Mouse (Mus musculus) heart, embryonic 13.5 days (tissue): ENCODE results near the gene Pex3. TPM values are rescaled to one million over a fixed set of nuclear protein-coding genes. Genes with fewer than 3 reads are reported as not detected.

ENCODE experiments used
- ATAC-seq: fragments of 200-750 bp; cut with Nextera tagmentation; 2 replicates; pipeline ENCODE4 v1.8.0; 2017; ENCODE audit warnings: moderate TSS enrichment; ENCODE audit not compliant: insufficient number of reproducible peaks, low FRiP score, low TSS enrichment; ENCODE audit errors: extremely low read depth
- H3K27ac ChIP-seq: fragments of 300-500 bp; sonication (generic); replicated peaks from 2 replicates; pipeline ENCODE4 v1.5.1; 2015; ENCODE audit warnings: moderate library complexity, mild to moderate bottlenecking, inconsistent platforms
- H3K27me3 ChIP-seq: fragments of 300-500 bp; sonication (generic); replicated peaks from 2 replicates; pipeline ENCODE4 v1.6.1; 2015; ENCODE audit warnings: mild to moderate bottlenecking, inconsistent platforms
- H3K36me3 ChIP-seq: fragments of 300-500 bp; sonication (generic); 2 replicates; pipeline ENCODE4 v1.6.1; 2015; ENCODE audit warnings: mild to moderate bottlenecking, inconsistent platforms
- H3K4me1 ChIP-seq: fragments of 300-500 bp; sonication (generic); 2 replicates; pipeline ENCODE4 v1.6.1; 2015; ENCODE audit warnings: inconsistent platforms
- H3K4me2 ChIP-seq: fragments of 300-500 bp; sonication (generic); 2 replicates; pipeline ENCODE4 v1.6.1; 2015; ENCODE audit warnings: inconsistent platforms, mild to moderate bottlenecking, moderate library complexity
- H3K4me3 ChIP-seq: fragments of 300-500 bp; sonication (generic); 2 replicates; pipeline ENCODE4 v1.5.1; 2015; ENCODE audit warnings: moderate library complexity, mild to moderate bottlenecking, inconsistent platforms
- H3K9ac ChIP-seq: fragments of 300-500 bp; sonication (generic); 2 replicates; pipeline ENCODE4 v1.6.1; 2015; ENCODE audit warnings: inconsistent platforms, mild to moderate bottlenecking, moderate library complexity
- H3K9me3 ChIP-seq: fragments of 300-500 bp; sonication (generic); 2 replicates; pipeline ENCODE4 v1.6.1; 2016; ENCODE audit warnings: inconsistent platforms
- WGBS: fragments of 180-500 bp; shearing (Covaris S2); methylation state at CpG from one replicate; pipeline ENCODE4 v1.1.7; 2015; ENCODE audit warnings: mixed read lengths; 5-methylcytosine and 5-hydroxymethylcytosine counted together
- polyA plus RNA-seq: library from polyadenylated mRNA; unstranded; fragments of >200 nt; fragmentation: Nextera tagmentation; extraction: Ambion mirVana; gene quantifications from 2 replicates; pipeline ENCODE4 v1.2.1, GENCODE M21; 2015

Pex3 gene
- polyA plus RNA-seq, 1 experiment from 2014 or later: 15.6 TPM

DNA sequence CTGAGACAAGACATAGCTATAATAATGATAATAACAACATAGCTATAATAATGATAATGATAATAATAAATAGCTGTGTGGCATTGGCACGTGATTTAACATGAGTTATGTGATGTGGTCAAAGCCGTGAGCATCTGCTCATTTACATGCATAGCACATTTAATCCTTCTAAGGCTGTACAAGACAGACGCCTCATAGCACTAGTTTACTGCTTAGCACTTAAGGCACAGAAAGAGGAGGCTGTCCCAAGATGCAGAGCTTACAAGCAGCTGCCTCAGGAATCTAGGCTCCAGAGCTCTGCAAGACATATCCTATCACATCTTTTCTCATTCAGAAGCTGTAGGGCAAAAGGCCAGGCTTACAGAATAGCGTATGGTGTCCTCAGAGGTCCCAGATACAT is 67.0 kb downstream of the Pex3 start:
- H3K4me2 ChIP-seq: no peak overlapping the region
- peaks cover 13% of the 10 kb centered on the region; the same call in 1 of the 2 replicates for H3K4me1 ChIP-seq
- no peak overlapping the region for H3K4me3 ChIP-seq
- H3K36me3 ChIP-seq: no peaks in the 10 kb centered on the region
- no peaks in the 10 kb centered on the region for H3K27me3 ChIP-seq
- no peak overlapping the region for H3K27ac ChIP-seq
- H3K9me3 ChIP-seq: no peaks in the 10 kb centered on the region
- ATAC-seq: no peak
- H3K9ac ChIP-seq: peak overlapping the region; percentile 12; the same call in 1 of the 2 replicates
- WGBS: 68% methylated on average over 4 of the region's 4 CpGs

DNA sequence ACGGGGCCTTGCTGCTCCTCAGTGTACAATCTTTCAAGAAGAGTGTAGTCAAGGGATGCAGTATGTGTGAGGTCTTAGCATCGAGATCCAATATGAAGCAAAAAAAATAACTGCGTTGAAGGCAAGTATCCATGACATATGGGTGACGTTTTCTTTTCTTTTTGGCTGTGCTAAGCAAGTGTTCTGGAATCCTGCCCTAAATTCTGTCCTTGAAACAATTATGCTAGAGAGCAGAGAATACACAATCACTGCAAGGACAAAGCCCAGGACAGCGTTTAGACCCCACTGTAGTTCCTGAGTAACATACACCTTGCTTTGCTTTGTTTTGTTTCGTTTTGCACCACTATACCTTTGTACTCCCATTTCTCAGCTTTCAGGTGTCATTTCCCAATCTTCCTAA is 73.6 kb downstream of the Pex3 start:
- no peak overlapping the region for H3K27ac ChIP-seq
- no peak overlapping the region for H3K9ac ChIP-seq
- ATAC-seq: no peak
- H3K36me3 ChIP-seq: no peaks in the 10 kb centered on the region
- H3K9me3 ChIP-seq: no peaks in the 10 kb centered on the region
- H3K27me3 ChIP-seq: peaks cover 21% of the 10 kb centered on the region
- H3K4me2 ChIP-seq: no peak overlapping the region
- H3K4me3 ChIP-seq: no peak overlapping the region
- H3K4me1 ChIP-seq: peaks cover 10% of the 10 kb centered on the region
- WGBS: 72% methylated on average over 6 of the region's 6 CpGs

DNA sequence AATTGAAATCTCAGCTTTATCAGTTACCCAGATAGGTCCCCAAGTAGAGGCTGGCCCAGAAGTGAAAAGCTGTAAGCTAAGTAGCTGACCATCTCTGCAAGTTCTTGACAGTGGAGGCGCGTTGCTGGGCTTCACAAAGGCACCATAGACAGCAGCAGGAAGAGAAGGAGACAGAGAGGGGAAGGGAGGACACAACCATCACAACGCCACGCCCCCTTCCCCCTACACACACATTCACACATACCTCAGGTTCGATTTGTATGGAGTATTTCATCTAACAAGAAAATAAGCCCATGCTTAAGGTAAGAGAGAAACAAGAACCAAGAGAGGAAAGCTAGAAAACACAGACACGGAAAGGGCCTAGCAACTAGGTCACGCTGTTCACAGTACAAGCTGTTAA is 77.8 kb downstream of the Pex3 start:
- ATAC-seq: no peak
- 28% methylated on average over 7 of the region's 7 CpGs for WGBS
- H3K27ac ChIP-seq: no peak overlapping the region
- H3K4me1 ChIP-seq: peaks cover 10% of the 10 kb centered on the region
- no peaks in the 10 kb centered on the region for H3K36me3 ChIP-seq
- H3K9ac ChIP-seq: no peak overlapping the region
- peaks cover 42% of the 10 kb centered on the region for H3K27me3 ChIP-seq
- peak overlapping the region; percentile 98 for H3K4me2 ChIP-seq
- H3K4me3 ChIP-seq: no peak overlapping the region; the same call in 1 of the 2 replicates
- no peaks in the 10 kb centered on the region for H3K9me3 ChIP-seq

DNA sequence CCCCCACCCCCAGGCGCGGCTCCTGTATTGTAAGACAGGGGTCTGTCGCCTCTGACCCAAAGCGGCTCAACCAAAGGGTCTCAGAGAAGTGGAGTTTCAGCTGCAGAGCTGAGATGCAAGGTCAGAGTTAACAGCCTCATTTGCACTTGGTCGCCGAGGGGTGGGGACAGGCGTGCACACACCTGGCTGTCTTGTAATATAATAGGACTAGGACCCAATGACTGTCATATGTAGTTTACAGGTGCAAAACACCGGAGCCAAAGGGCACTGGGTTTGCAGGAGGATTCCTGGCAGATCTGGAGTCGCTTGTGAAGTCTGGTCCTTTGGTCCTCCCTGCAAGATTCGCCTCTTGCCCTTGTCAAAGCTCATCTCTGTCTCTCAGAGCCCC is 78.4 kb downstream of the Pex3 start:
- H3K27ac ChIP-seq: no peak overlapping the region
- no peaks in the 10 kb centered on the region for H3K36me3 ChIP-seq
- H3K9ac ChIP-seq: peak overlapping the region; percentile 90
- H3K4me3 ChIP-seq: peak overlapping the region; percentile 83
- H3K9me3 ChIP-seq: no peaks in the 10 kb centered on the region
- 4% methylated on average over 10 of the region's 10 CpGs for WGBS
- H3K27me3 ChIP-seq: peaks cover 42% of the 10 kb centered on the region
- peaks cover 10% of the 10 kb centered on the region for H3K4me1 ChIP-seq
- ATAC-seq: no peak
- H3K4me2 ChIP-seq: peak overlapping the region; percentile 98

Other genes with a start within 250 kb of the Pex3 start
- gene Phactr2, start 78.7 kb downstream of the Pex3 start, polyA plus RNA-seq: 50.1 and 52.5 TPM in 2 replicates
- 62.3 and 70.5 TPM in 2 replicates for gene Fuca2, start 53.6 kb downstream of the Pex3 start, polyA plus RNA-seq
- gene Adat2, start 248 bp downstream of the Pex3 start, polyA plus RNA-seq: 2.6 and 2.7 TPM in 2 replicates